Mouse (Mus musculus): Measurements from ENCODE around the gene Qrsl1.
"Not testable (repeated sequence)": the region's sequence is repeated elsewhere in the genome, so short reads cannot be mapped to it uniquely, and the experiment has no call there.

Gene Qrsl1

GRCm38 (mm10) chr10:43901578-43902194 lies at the start of gene Qrsl1, which contains the start of gene Rtn4ip1:
Qrsl1 (minus strand) TSS chr10:43901745.
Rtn4ip1 (plus strand) TSS chr10:43901807.
- peak; percentile 93 for DNase-seq (ENCODE audit: low spot score)

GRCm38 (mm10) chr10:43945435-43945834 lies 43.9 kb upstream of the Qrsl1 start:
- no peak for DNase-seq (ENCODE audit: low spot score)

- no peak for DNase-seq (ENCODE audit: low spot score)
These were observed 42.2 kb upstream of the Qrsl1 start for GRCm38 (mm10) chr10:43943736-43944135.

- no peak for DNase-seq (ENCODE audit: low spot score)
These were observed 37.7 kb upstream of the Qrsl1 start for GRCm38 (mm10) chr10:43939136-43939662.

- no peak for DNase-seq (ENCODE audit: low spot score)
These were observed 27.1 kb upstream of the Qrsl1 start for GRCm38 (mm10) chr10:43928596-43928995.

- no peak for DNase-seq (ENCODE audit: low spot score)
These were observed 26.2 kb upstream of the Qrsl1 start for GRCm38 (mm10) chr10:43927736-43928135.

- DNase-seq (ENCODE audit: low spot score): not testable (repeated sequence)
These were observed 24.2 kb upstream of the Qrsl1 start for GRCm38 (mm10) chr10:43925776-43926175.

- no peak for DNase-seq (ENCODE audit: low spot score)
These were observed 21.6 kb upstream of the Qrsl1 start for GRCm38 (mm10) chr10:43923096-43923495.

GRCm38 (mm10) chr10:43918696-43919608 lies 17.4 kb upstream of the Qrsl1 start:
- peak; percentile 93 for DNase-seq (ENCODE audit: low spot score)

GRCm38 (mm10) chr10:43916737-43917136 lies 15.2 kb upstream of the Qrsl1 start:
- DNase-seq (ENCODE audit: low spot score): no peak

GRCm38 (mm10) chr10:43916181-43916580 lies 14.6 kb upstream of the Qrsl1 start:
- DNase-seq (ENCODE audit: low spot score): no peak

- DNase-seq (ENCODE audit: low spot score): no peak
These were observed 10.7 kb upstream of the Qrsl1 start for GRCm38 (mm10) chr10:43912236-43912635.

- DNase-seq (ENCODE audit: low spot score): no peak
These were observed 9.3 kb upstream of the Qrsl1 start for GRCm38 (mm10) chr10:43910873-43911142.

GRCm38 (mm10) chr10:43910032-43910872 lies 8.7 kb upstream of the Qrsl1 start:
- no peak for DNase-seq (ENCODE audit: low spot score)

- no peak for DNase-seq (ENCODE audit: low spot score)
These were observed 3.0 kb upstream of the Qrsl1 start for GRCm38 (mm10) chr10:43904569-43904968.

GRCm38 (mm10) chr10:43900883-43901570 lies 518 bp downstream of the Qrsl1 start:
- no peak for DNase-seq (ENCODE audit: low spot score)

- no peak for DNase-seq (ENCODE audit: low spot score)
These were observed 3.3 kb downstream of the Qrsl1 start for GRCm38 (mm10) chr10:43898276-43898675.

GRCm38 (mm10) chr10:43896065-43896464 lies 5.5 kb downstream of the Qrsl1 start:
- DNase-seq (ENCODE audit: low spot score): no peak

- no peak for DNase-seq (ENCODE audit: low spot score)
These were observed 8.6 kb downstream of the Qrsl1 start for GRCm38 (mm10) chr10:43892971-43893370.

GRCm38 (mm10) chr10:43888976-43889375 lies 12.6 kb downstream of the Qrsl1 start:
- no peak for DNase-seq (ENCODE audit: low spot score)

- DNase-seq (ENCODE audit: low spot score): no peak
These were observed 13.9 kb downstream of the Qrsl1 start for GRCm38 (mm10) chr10:43887676-43888075.

- no peak for DNase-seq (ENCODE audit: low spot score)
These were observed 30.1 kb downstream of the Qrsl1 start for GRCm38 (mm10) chr10:43871458-43871857.

Measured in testis, postnatal 10 days (tissue).